Mouse (Mus musculus) heart, postnatal 0 days (tissue): ENCODE results near the gene Qpctl. TPM values are rescaled to one million over a fixed set of nuclear protein-coding genes. Genes with fewer than 3 reads are reported as not detected.
A peak's percentile ranks its signal among the peaks of the same experiment; 100 is the strongest.
"Not testable (repeated sequence)": the region's sequence is repeated elsewhere in the genome, so short reads cannot be mapped to it uniquely, and the experiment has no call there.

Source experiments
- ATAC-seq: fragments of 200-750 bp; cut with Nextera tagmentation; 2 replicates; pipeline ENCODE4 v1.8.0; 2017; ENCODE audit warnings: low read depth, moderate number of reproducible peaks, moderate library complexity; ENCODE audit not compliant: insufficient read depth
- DNase-seq: peaks from one replicate; pipeline ENCODE4 v3.0.0-alpha.2; 2016; ENCODE audit warnings: low spot score
- H3K27ac ChIP-seq: fragments of 300-500 bp; sonication (generic); 2 replicates; pipeline ENCODE4 v1.5.1; 2014; ENCODE audit warnings: low read depth, mild to moderate bottlenecking
- H3K27me3 ChIP-seq: fragments of 300-500 bp; sonication (generic); 2 replicates; pipeline ENCODE4 v1.6.1; 2014; ENCODE audit warnings: low read length, mixed read lengths; ENCODE audit not compliant: control insufficient read depth, insufficient read depth
- H3K36me3 ChIP-seq: fragments of 300-500 bp; sonication (generic); replicated peaks from 2 replicates; pipeline ENCODE4 v1.6.1; 2014; ENCODE audit warnings: low read length, mixed read lengths; ENCODE audit not compliant: control insufficient read depth, insufficient read depth
- H3K4me1 ChIP-seq: fragments of 300-500 bp; sonication (generic); 2 replicates; pipeline ENCODE4 v1.6.1; 2014; ENCODE audit warnings: antibody characterized with exemption; ENCODE audit not compliant: control insufficient read depth, insufficient read depth
- H3K4me2 ChIP-seq: fragments of 300-500 bp; sonication (generic); 2 replicates; pipeline ENCODE4 v1.6.1; 2014; ENCODE audit warnings: low read depth, mild to moderate bottlenecking, low read length, moderate library complexity
- H3K4me3 ChIP-seq: fragments of 300-500 bp; sonication (generic); 2 replicates; pipeline ENCODE4 v1.5.1; 2014; ENCODE audit warnings: low read depth, low read length
- H3K9ac ChIP-seq: fragments of 300-500 bp; sonication (generic); replicated peaks from 2 replicates; pipeline ENCODE4 v1.6.1; 2014; ENCODE audit warnings: low read depth, low read length, mixed read lengths
- H3K9me3 ChIP-seq: fragments of 300-500 bp; sonication (generic); replicated peaks from 2 replicates; pipeline ENCODE4 v1.6.1; 2016; ENCODE audit warnings: low read length; ENCODE audit not compliant: control insufficient read depth
- CTCF ChIP-seq: IDR thresholded peaks from 2 replicates; pipeline ENCODE4 v1.5.1; 2016; ENCODE audit warnings: antibody characterized with exemption, control low read depth, low read depth
- EP300 ChIP-seq: IDR thresholded peaks from 2 replicates; pipeline ENCODE4 v1.6.1; 2016; ENCODE audit warnings: antibody characterized with exemption, low read depth
- WGBS: fragments of 180-500 bp; shearing (Covaris S2); extraction: QIAGEN DNeasy Blood & Tissue Kit; methylation state at CpG from one replicate; pipeline ENCODE4 v1.1.7; 2014; 5-methylcytosine and 5-hydroxymethylcytosine counted together
- polyA plus RNA-seq: library from polyadenylated mRNA; unstranded; fragments of >200 nt; fragmentation: Nextera tagmentation; extraction: Ambion mirVana; gene quantifications from 2 replicates; pipeline ENCODE4 v1.2.1, GENCODE M21; 2015
- total RNA-seq: library from RNA; depleted of rRNA; stranded (reverse); fragments of >200 nt; gene quantifications from 2 replicates; pipeline ENCODE4 v1.2.3, GENCODE M21; 2014; ENCODE audit warnings: low replicate concordance

Qpctl gene
- total and polyA plus RNA-seq, 2 experiments from 2014 or later: 4.4 to 7.9 TPM

GRCm38 (mm10) chr7:19158601-19159000 is 9.5 kb upstream of the Qpctl start:
- Histone ChIP-seq H3K36me3 (peaks cover 11% of the 10 kb centered on the region), H3K4me1 (peaks cover 9% of the 10 kb centered on the region), H3K4me2 (no peak overlapping the region), H3K9ac (no peak overlapping the region), H3K27ac (no peak overlapping the region), H3K9me3 (no peaks in the 10 kb centered on the region), H3K4me3 (no peak overlapping the region), H3K27me3 (0 out of 2 replicates have a peak, but pooled peaks cover 9% of the 10 kb centered on the region)
- WGBS: 77% methylated on average over 11 of the region's 11 CpGs
- DNase-seq: no peak
- no peak for TF ChIP-seq CTCF
- TF ChIP-seq EP300: no peak
- ATAC-seq: no peak

- no peak overlapping the region for H3K9ac ChIP-seq
- TF ChIP-seq EP300: no peak
- TF ChIP-seq CTCF: peak; percentile 94
- H3K4me3 ChIP-seq: no peak overlapping the region
- peak; percentile 81 for DNase-seq
- peak; percentile 77 for ATAC-seq
- H3K9me3 ChIP-seq: no peaks in the 10 kb centered on the region
- WGBS: 5% methylated on average over 30 of the region's 30 CpGs
- peaks cover 17% of the 10 kb centered on the region for H3K36me3 ChIP-seq
- H3K27me3 ChIP-seq: 0 out of 2 replicates have a peak, but pooled peaks cover 9% of the 10 kb centered on the region
- peaks cover 9% of the 10 kb centered on the region for H3K4me1 ChIP-seq
- no peak overlapping the region for H3K27ac ChIP-seq
- H3K4me2 ChIP-seq: peak overlapping the region; percentile 42
Observed at GRCm38 (mm10) chr7:19157160-19157800, 8.2 kb upstream of the Qpctl start.

GRCm38 (mm10) chr7:19155825-19156475 is 6.9 kb upstream of the Qpctl start:
- Histone ChIP-seq H3K9me3 (no peaks in the 10 kb centered on the region), H3K4me1 (peaks cover 9% of the 10 kb centered on the region), H3K4me2 (no peak overlapping the region), H3K4me3 (no peak overlapping the region), H3K27ac (no peak overlapping the region), H3K36me3 (peaks cover 24% of the 10 kb centered on the region), H3K9ac (no peak overlapping the region), H3K27me3 (0 out of 2 replicates have a peak, but pooled peaks cover 9% of the 10 kb centered on the region)
- ATAC-seq (no peak), DNase-seq (no peak)
- no peak for TF ChIP-seq EP300
- TF ChIP-seq CTCF: peak; percentile 20; the same call in 1 of the 2 replicates
- WGBS: 62% methylated on average over 13 of the region's 13 CpGs

- H3K36me3 ChIP-seq: peaks cover 24% of the 10 kb centered on the region
- DNase-seq (no peak), ATAC-seq (no peak)
- H3K9ac ChIP-seq: no peak overlapping the region
- no peak overlapping the region for H3K27ac ChIP-seq
- TF ChIP-seq CTCF (no peak), EP300 (no peak)
- no peaks in the 10 kb centered on the region for H3K9me3 ChIP-seq
- WGBS: 53% methylated on average over 8 of the region's 8 CpGs
- no peak overlapping the region for H3K4me2 ChIP-seq
- 0 out of 2 replicates have a peak, but pooled peaks cover 7% of the 10 kb centered on the region for H3K27me3 ChIP-seq
- H3K4me1 ChIP-seq: peaks cover 11% of the 10 kb centered on the region
- H3K4me3 ChIP-seq: no peak overlapping the region
Observed at GRCm38 (mm10) chr7:19154796-19155195, 5.7 kb upstream of the Qpctl start.

GRCm38 (mm10) chr7:19151121-19151520 is 2.0 kb upstream of the Qpctl start:
- not testable (repeated sequence) for H3K4me3 ChIP-seq, H3K27me3 ChIP-seq, H3K9ac ChIP-seq, H3K27ac ChIP-seq, ATAC-seq, H3K9me3 ChIP-seq, DNase-seq, H3K4me2 ChIP-seq
- 80% methylated on average over 10 of the region's 10 CpGs for WGBS
- Histone ChIP-seq H3K36me3 (peaks cover 30% of the 10 kb centered on the region), H3K4me1 (peaks cover 16% of the 10 kb centered on the region)
